Mouse (Mus musculus) embryo, embryonic 11 days (tissue): ENCODE measurements around the gene Snap91.

Source experiments
- DNase-seq: peaks from one replicate; pipeline ENCODE4 v3.0.0-alpha.2; 2015

Gene Snap91

DNA sequence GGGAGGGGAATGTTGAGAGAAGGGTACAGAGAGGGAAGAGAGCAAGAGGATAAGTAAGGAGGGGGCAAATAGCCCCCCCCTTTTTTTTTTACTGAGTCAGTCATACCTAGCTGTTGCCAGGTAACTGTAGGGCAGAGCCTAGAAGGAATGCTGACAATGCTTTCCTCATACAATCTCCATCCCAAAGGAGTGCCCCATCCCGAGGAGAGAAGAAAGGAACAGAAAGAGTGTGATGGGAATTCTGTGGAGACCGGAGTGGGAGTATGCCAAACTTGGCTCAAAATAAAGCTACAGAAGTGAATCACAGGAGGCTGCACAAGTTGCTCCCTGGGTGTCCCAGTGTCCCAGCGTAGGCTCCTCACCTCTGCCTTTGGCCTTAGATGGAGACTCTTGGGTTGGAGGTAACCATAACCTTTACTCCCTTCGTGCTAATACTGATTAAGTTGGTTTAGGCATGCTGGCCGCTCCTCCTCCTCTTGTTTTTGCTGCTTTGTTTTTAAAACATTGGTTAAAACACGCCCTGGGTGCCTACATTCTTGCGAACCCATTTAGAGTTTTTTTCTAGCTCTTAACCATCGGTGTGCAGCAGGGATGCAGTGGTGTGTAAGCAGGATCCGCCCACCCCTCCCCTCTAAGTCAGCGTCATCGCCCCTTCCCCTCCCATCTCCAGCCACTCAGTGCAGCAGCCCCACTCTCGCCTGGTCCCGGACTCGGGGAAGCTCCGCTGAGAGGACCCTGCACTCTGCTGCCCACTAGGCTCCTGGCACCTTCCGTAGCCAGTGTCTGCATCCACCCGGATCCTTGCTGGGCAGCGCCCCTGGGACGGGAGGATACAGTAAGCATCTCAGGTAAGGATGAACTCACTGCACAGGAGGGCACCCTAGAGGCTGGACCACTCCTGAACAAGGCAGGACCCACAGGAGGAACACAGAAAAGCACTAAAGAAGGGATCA lies 137.2 kb downstream of the Snap91 start, which contains the start of gene Prss35:
Gene Prss35 (plus strand): TSS at position 691 of the 953 bp plus-strand sequence.
- peak; percentile 73 for DNase-seq

DNA sequence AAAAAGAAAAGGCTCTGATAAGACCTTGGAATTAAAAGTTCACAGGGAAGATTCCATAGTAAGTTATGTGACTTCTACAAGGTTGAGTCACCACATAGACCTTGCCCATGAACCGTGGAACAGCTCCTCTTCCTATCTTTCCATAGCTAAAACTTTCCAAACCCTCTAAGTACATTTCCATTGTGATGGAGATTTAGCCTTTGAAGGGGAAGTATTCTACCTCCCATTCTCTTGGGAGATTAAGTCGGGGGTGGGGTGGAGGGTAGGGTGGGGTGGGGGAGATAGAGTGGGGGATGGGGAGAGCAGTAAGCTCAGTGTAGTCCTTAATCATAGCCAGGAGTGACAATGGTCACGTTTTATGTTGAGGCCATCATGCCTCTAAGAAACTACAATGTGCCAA lies 140.5 kb downstream of the Snap91 start:
- no peak for DNase-seq

DNA sequence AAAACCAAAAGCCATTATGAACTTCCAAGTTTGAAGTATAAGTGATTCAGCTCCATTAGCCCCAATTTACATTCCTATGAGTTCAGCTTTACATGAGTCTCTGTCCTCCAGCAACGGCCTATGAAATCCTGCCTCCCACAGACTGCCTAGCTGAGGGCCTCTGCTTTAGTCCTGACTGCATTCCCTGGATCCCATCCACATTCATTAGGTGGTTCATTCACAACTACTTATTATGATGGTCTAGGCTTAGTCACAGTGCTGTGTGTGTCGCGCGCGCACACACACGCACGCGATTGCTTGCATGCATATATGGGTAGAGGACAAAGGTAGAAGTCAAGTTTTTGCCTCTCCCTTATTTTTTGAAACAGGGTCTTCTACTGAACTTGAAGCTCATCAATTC lies 141.7 kb downstream of the Snap91 start:
- no peak for DNase-seq

DNA sequence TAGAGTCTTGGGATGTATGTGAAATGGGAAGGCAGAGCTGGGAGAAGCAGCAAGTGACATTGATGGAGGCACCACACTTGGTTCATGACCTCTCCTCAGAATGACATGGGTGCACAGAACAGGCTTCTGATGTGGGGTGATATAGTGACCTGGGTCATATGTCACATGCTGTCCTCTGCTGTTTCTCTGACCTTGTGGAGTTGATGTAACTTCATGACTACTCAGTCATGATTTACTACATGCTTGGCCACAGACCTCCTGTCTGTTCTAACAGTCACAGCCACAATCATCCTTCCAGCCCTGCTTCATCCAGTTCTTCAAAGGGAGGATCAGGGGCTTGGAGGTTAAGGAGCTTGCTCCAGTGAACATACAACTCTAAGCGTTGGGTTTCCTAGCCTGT lies 142.4 kb downstream of the Snap91 start:
- no peak for DNase-seq

DNA sequence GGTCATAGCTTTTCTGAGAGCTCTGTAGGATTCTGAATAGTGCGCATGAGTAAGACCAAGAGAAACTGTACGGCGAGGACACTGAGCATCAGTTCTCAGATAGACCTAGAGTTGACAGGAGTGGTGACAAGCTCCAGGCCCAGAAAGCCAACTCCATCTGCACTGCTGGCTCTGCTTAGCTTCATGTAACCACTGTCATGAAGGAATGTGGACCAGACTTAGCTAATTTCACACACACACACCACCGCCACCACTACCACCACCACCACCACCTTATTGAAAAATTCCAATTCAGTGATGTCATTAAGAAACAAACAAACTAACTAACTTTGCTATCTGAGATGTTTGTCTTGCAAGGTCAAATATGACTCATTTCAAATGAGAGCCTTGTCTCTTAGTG lies 143.5 kb downstream of the Snap91 start:
- no peak for DNase-seq

DNA sequence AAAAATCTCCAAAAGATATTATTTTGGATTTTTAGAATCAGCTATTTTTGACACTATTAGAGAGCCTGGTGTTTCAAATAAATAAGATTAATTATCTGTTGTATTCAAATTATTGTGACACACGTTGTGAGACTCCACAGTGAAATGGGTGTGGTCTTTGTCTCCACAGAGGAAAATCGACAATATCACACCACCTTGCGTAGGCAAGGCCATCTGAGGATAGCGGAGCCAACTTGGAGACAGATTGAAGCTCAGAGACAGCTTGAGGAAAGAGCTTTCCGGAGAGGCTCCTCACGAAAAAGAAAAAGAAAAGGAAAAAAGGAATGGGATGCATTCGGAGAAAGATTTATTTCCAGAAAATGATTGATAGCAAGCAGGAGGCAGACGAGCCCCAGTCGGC lies 145.7 kb downstream of the Snap91 start:
- DNase-seq: no peak

DNA sequence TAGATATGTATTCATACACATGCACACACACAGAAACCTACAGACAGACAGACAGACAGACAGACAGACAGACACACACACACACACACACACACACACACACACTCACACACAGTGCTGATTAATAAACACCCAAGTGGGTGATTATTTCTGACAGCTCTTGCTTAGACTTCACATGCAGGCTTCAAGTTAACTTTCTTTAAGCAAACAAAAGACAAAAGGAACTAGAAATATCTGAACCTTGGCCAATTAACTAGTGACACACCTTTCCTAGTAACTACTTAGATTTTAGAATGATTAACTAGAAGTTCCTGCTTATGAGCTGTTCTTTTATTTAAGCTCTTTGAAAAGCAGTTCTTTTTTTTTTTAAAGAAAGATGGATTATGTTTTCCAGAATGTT lies 146.1 kb downstream of the Snap91 start:
- DNase-seq: no peak

DNA sequence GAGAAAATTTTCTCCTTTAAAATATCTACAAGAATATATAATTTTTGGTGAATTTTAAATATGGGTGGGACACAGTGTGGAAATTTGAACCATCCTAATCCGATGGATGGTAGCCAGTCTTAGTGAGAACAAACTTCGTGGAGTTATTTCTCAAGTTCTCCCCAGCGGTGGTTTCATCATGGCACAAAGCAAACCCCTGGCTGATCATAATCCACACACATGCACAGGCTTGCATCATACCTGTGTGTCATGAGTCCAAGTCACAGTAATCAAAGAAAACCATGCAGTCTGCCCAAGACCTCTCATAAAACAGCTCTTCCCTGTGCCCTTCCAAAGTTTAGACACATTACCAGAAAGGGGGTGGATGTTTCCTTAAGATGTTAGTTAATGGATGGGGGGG lies 150.6 kb downstream of the Snap91 start:
- no peak for DNase-seq

DNA sequence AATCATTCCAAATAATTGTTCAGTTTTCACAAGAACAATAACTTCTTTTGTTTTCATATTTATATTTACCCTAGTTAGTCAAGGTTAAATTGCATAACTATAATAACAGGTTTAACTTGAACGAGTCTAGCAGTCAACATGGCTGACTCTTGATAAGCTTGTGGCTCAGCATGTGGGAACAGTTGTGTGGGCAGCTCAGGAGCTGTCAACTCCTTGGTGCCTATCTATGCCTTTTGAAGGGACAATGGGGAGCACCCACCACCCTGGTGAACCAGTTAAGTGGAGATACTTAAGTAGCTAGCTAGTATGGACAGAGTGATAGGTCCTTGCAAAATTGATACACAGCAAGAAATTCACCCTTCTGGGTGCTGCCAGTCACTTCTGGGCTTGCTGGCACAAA lies 151.4 kb downstream of the Snap91 start:
- DNase-seq: no peak

DNA sequence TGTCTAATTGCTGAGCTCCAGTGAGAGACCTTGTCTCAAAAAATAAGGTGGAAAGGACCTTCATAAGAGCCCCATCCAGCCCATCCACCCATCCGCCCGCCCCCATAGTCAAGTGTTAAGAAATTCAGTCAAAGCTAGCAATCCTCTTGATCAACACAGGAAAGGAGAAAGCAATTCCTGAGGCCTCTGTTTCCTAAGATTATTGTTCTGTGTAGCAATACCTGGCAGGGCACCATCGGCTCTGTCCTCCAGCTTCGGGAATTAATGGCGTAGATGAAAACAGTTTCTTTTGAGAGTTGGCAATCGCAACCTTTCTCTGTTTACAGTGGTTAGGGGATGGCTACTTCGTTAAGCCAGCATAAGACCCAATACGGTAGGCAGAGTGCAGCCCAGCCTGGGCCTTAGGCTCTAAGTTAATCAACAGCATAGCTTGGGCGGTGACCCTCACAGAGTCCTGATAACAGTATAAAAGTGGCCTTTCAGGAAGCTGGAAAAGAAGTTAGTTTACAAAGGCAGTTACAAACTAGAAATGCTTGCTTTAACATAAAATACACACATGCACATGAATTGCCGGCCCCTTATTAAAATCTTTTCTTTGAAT lies 152.1 kb downstream of the Snap91 start:
- no peak for DNase-seq

DNA sequence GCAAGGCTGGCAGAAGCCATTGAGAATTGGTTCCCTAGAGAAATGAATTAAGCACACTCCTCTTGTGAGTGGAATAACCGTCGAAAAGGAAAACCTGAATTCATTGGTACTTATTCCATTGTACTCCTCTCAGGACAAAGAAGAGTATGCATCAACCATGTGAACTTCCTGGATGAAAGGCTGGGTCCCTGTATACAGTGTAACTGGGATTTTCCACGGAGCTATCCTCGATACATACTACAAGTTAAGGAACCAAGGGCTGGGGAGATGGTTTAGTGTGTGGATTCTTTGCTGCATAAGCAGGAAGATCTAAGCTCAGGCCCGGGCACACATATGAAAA lies 154.1 kb downstream of the Snap91 start:
- no peak for DNase-seq

DNA sequence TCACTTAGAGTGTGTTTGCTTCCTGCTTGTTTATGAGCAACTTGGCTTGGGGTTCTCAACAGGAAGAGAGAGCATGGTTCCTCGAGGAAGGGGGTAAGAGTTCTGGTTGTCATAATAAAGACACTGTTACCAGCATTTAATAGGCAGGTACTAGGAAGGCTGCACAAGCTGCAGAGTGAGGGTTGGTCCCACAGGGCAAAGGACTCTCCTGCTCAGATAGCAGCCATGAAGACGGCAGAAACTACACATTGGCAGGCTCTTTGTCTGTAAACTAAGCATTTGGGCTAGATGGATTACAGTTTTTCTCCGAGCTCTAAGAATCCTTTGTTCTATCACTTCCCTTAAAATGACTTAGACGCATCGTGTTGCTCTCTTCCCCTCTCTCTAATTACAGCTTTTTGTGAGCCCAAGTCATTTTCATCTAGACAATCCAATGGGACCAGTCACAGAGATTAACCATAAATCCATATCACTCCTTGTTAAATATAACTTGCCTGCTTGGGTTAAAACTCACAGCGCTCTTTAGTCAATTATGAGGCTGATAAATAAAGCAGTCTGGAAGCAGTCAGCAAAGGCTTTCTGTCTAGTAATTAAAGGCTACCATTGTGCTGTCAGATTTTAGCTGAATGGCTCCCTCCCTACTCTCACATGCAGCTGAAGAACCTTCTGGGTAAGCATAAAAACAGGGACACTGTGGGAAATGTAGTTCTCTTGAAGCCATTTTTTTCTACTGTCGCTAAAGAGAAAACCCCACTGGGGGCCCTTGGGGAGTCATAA lies 154.7 kb downstream of the Snap91 start:
- DNase-seq: no peak

DNA sequence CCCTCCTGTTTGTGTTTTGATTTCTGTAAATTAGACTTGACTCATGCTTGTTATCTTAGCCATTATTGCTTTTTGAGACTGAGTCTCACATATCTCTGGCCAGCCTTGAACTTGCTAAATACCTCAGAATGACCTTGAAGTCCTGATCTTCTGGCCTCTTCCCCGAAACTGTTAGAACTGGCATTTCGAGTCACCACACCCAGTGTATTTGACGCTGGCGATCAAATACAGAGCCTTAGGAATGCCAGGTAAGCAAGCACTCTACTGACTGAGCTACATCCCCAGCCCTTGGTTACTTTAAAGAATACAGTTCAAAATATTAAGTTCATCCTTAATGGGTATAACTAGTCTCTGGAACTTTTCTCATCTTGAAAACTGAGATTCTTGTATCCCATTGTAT lies 155.4 kb downstream of the Snap91 start:
- DNase-seq: no peak

DNA sequence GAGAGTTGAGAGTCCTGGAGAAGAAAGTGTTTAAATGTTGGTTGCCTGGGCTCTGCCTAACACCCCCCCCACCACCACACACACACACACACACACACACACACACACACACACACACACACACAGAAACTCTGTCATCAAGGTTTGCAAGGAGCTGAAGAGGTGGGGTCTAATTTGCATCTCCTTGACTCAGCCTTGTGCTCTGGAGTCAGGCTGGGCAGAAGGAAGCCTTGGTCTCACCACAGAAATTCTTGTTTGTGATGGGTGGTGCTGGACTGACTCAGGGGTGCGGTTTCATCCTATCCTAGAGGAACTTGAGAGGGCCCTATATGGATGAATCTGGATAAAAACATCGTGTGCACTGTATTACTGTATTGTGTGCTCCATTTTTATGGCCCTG lies 159.7 kb downstream of the Snap91 start:
- no peak for DNase-seq

DNA sequence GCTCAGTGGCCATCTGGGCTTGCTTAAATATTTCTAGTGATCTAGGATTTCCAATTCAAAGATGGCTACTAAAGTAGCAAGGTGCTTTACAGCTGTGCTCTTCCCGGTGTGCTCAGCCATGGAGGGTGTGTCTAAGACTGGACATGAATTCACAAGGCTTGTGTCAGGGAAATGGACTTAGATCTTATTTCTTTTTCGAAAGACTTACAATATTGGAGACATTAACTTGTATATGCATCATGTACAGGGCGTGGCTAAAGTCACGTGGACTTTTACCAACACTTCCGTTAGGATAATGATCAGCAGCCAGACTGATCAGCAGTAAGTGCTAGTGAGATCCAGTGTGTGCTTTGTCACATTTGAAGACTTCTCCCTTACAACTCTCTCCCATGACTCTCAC lies 160.2 kb downstream of the Snap91 start:
- DNase-seq: no peak

DNA sequence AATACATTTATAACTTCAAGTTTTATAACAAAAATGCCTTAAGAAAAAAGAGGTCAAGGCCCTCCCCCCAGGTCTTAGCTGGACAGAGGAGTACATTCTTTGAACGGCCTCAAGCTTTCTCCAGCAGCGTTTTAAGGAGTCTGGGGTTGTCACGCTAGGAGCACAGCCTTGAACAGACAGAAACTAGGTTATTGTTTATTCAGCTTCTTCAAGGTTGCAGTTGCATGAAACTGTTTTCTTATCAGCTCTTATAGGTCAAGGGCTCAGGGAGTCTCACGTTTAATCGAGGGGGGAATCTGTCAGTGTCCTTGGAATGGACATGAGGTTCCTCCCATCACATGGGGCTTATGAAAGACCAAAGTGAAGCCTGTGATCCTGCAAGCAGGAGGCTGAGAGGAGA lies 163.3 kb downstream of the Snap91 start:
- no peak for DNase-seq

DNA sequence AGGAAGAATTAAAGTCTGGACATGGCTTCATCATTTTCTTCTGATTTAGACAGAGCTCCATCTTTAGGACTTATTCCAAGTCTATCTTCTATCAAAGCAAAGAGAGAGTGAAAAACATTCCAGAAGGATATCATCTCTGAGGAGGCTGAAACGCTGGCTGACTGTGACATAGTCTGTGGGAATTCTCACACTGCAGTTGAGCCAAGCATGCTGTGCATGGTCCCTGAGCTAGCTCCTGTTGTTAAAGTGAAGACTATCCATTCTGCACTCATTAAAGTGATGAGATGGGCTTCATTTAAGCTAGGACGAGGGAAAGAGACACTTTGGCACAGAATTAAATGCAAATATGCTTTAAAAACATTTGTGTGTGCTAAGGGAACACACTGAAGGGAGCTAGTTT lies 163.9 kb downstream of the Snap91 start:
- no peak for DNase-seq
